Mouse (Mus musculus): Measurements from ENCODE around the gene Wnt7a. TPM values are rescaled to one million over a fixed set of nuclear protein-coding genes. Genes with fewer than 3 reads are reported as not detected.

Wnt7a gene
- polyA plus RNA-seq, 1 experiment from 2014 or later = not detected

DNA sequence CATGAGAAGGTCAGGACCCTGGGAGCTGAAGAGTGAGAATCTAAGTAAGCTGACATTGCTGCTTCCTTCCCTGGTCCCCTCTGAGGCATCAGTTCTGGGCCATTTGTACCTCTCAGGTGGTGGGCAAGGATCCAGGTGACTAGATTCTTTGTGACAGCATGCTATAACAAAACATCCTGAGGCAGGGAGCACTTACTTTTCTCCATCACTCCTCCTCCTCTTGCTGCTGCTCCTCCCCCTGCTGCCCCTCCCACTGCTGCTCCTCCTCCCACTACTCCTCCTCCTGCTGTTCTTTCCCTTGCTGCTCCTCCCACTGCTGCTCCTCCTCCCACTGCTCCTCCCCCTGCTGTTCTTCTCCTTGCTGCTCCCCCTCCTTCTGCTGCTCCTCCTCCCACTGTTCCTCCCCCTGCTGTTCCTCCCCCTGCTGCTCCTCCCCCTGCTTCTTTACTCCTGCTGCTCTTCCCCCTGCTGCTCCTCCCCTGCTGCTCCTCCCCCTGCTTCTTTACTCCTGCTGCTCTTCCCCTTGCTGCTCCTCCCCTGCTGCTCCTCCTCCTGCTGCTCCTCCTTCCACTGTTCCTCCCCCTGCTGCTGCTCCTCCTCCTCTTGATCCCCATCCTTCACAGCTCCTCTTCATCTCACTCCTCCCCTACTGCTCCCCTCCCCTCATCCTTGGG lies 39.1 kb downstream of the Wnt7a start:
- H3K27me3 ChIP-seq (replicated peaks; ENCODE audit: control insufficient read depth, insufficient read depth, low read length) = no peaks in the 10 kb centered on the region
- no peaks in the 10 kb centered on the region for H3K4me1 ChIP-seq (ENCODE audit: control insufficient read depth, insufficient read depth, low read length)
- no peak overlapping the region for H3K4me3 ChIP-seq (ENCODE audit: low read length)
- H3K27ac ChIP-seq (ENCODE audit: low read length) = no peak overlapping the region
- H3K4me2 ChIP-seq (ENCODE audit: low read depth, low read length) = no peak overlapping the region
- ATAC-seq = no peak; the same call in 1 of the 2 replicates
- no peaks in the 10 kb centered on the region for H3K36me3 ChIP-seq (ENCODE audit: control insufficient read depth, insufficient read depth, low read length)
- no peaks in the 10 kb centered on the region for H3K9me3 ChIP-seq (ENCODE audit: control insufficient read depth, low read length)
- H3K9ac ChIP-seq (ENCODE audit: low read depth, low read length) = no peak overlapping the region

DNA sequence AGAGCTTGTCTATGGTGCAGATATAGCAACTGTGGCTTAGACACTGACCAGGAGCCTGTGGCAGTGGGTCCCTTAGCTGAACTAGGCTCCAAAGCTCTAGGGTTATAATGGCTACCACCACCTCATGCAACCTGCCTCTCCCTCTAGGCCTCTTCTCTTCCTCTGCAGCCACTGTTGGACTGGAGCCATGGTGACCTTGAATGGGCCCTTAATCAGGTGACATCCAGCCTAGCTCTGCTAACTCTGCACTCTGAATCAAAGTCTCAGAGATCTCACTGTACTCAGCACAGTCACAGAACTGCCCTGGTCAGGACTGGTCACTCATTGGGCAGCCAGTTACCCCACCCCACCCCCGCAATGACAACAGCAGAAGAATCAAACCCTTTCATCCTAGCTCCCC lies 44.4 kb downstream of the Wnt7a start:
- no peak for ATAC-seq
- H3K27ac ChIP-seq (ENCODE audit: low read length) = no peak overlapping the region
- H3K36me3 ChIP-seq (ENCODE audit: control insufficient read depth, insufficient read depth, low read length) = no peaks in the 10 kb centered on the region
- H3K4me1 ChIP-seq (ENCODE audit: control insufficient read depth, insufficient read depth, low read length) = no peaks in the 10 kb centered on the region
- no peak overlapping the region for H3K4me2 ChIP-seq (ENCODE audit: low read depth, low read length)
- no peaks in the 10 kb centered on the region for H3K27me3 ChIP-seq (replicated peaks; ENCODE audit: control insufficient read depth, insufficient read depth, low read length)
- H3K9me3 ChIP-seq (ENCODE audit: control insufficient read depth, low read length) = no peaks in the 10 kb centered on the region
- no peak overlapping the region for H3K9ac ChIP-seq (ENCODE audit: low read depth, low read length)
- no peak overlapping the region for H3K4me3 ChIP-seq (ENCODE audit: low read length)
- 82% methylated on average over 1 of the region's 1 CpGs for WGBS

DNA sequence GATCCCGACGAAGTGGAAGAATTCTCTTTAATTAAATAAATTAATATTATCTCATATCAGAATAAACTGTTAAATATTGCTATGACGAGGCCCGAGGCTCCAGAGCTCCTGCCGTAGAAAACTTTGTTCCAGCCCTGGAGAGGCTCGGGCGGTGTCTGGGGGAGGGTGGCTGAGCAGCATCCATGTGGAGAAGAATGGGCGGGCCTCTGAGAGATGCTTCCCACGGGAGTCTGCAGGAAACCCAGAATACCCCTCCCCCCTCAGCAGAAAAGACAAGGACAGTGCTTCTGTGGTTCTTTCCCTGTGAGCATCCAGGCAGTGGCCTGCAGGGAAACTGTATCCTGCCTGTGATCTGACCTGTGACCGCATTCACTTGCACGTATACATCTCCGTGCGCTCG lies 45.7 kb downstream of the Wnt7a start:
- no peaks in the 10 kb centered on the region for H3K36me3 ChIP-seq (ENCODE audit: control insufficient read depth, insufficient read depth, low read length)
- no peaks in the 10 kb centered on the region for H3K27me3 ChIP-seq (replicated peaks; ENCODE audit: control insufficient read depth, insufficient read depth, low read length)
- no peak overlapping the region for H3K4me3 ChIP-seq (ENCODE audit: low read length)
- no peak for ATAC-seq
- no peaks in the 10 kb centered on the region for H3K4me1 ChIP-seq (ENCODE audit: control insufficient read depth, insufficient read depth, low read length)
- no peak overlapping the region for H3K27ac ChIP-seq (ENCODE audit: low read length)
- H3K4me2 ChIP-seq (ENCODE audit: low read depth, low read length) = no peak overlapping the region
- 58% methylated on average over 14 of the region's 14 CpGs for WGBS
- no peak overlapping the region for H3K9ac ChIP-seq (ENCODE audit: low read depth, low read length)
- no peaks in the 10 kb centered on the region for H3K9me3 ChIP-seq (ENCODE audit: control insufficient read depth, low read length)

DNA sequence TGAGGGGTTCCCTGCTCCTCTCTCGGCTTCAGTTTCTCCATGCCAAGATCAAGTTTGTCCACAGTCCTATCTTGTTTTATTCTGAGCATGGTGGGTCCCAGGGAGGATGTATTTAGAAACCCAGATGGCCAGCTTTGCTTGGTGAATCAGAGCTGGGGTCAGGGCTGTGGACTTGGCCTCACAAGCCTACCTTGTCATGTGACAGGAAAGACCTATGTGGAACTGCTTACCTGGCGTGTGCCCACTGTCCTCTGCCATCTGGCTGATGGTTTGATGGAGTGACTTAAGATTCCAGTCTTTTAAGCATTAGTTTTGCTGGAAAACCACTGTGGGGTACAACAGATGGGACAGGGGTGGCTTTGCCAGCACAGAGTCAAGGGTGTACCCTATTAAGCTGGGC lies 48.4 kb downstream of the Wnt7a start:
- no peaks in the 10 kb centered on the region for H3K27me3 ChIP-seq (replicated peaks; ENCODE audit: control insufficient read depth, insufficient read depth, low read length)
- no peak overlapping the region for H3K9ac ChIP-seq (ENCODE audit: low read depth, low read length)
- H3K36me3 ChIP-seq (ENCODE audit: control insufficient read depth, insufficient read depth, low read length) = no peaks in the 10 kb centered on the region
- no peak overlapping the region for H3K27ac ChIP-seq (ENCODE audit: low read length)
- H3K4me3 ChIP-seq (ENCODE audit: low read length) = no peak overlapping the region
- 87% methylated on average over 2 of the region's 2 CpGs for WGBS
- H3K9me3 ChIP-seq (ENCODE audit: control insufficient read depth, low read length) = no peaks in the 10 kb centered on the region
- no peaks in the 10 kb centered on the region for H3K4me1 ChIP-seq (ENCODE audit: control insufficient read depth, insufficient read depth, low read length)
- no peak overlapping the region for H3K4me2 ChIP-seq (ENCODE audit: low read depth, low read length)
- ATAC-seq = no peak

DNA sequence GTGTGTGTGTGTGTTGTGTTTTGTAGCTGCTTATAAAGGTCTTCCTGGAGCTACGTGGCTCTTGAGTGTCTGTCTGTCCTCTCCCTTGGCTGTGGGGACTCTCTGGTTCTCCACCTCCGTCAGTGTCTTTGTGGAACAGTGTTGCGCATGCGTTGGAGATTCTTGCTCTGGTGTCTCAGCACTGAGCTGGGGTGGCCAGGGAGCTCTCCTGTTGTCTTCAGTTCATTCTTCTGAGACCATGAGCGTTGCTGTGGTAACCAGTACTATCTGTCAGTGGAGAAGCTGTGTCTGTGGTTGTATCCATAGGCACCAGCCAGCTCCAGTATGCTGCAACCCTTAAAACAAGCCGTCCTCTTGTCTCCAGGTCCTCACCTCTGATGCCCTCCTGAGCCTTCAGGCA lies 50.2 kb downstream of the Wnt7a start:
- H3K9me3 ChIP-seq (ENCODE audit: control insufficient read depth, low read length) = no peaks in the 10 kb centered on the region
- no peaks in the 10 kb centered on the region for H3K4me1 ChIP-seq (ENCODE audit: control insufficient read depth, insufficient read depth, low read length)
- H3K4me3 ChIP-seq (ENCODE audit: low read length) = no peak overlapping the region
- no peaks in the 10 kb centered on the region for H3K27me3 ChIP-seq (replicated peaks; ENCODE audit: control insufficient read depth, insufficient read depth, low read length)
- no peak overlapping the region for H3K4me2 ChIP-seq (ENCODE audit: low read depth, low read length)
- no peak overlapping the region for H3K9ac ChIP-seq (ENCODE audit: low read depth, low read length)
- no peak for ATAC-seq
- no peak overlapping the region for H3K27ac ChIP-seq (ENCODE audit: low read length)
- no peaks in the 10 kb centered on the region for H3K36me3 ChIP-seq (ENCODE audit: control insufficient read depth, insufficient read depth, low read length)
- 80% methylated on average over 6 of the region's 6 CpGs for WGBS

DNA sequence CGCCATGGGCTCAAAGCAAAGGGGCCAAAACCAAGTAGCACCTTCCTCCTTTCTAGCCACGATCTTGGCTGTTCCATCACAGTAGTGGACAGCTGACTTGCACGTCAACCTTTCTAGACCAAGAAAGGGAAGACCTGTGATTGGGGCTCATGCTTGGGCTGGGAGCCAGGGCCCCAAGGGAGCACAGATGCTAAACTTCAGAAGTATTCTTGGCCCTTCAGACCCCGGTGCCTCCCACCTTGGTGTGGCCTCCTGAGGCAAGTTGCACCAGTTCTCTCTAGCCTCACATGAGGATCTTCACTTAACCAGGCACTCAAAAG lies 50.8 kb downstream of the Wnt7a start:
- WGBS = 92% methylated on average over 4 of the region's 4 CpGs
- no peak for ATAC-seq

DNA sequence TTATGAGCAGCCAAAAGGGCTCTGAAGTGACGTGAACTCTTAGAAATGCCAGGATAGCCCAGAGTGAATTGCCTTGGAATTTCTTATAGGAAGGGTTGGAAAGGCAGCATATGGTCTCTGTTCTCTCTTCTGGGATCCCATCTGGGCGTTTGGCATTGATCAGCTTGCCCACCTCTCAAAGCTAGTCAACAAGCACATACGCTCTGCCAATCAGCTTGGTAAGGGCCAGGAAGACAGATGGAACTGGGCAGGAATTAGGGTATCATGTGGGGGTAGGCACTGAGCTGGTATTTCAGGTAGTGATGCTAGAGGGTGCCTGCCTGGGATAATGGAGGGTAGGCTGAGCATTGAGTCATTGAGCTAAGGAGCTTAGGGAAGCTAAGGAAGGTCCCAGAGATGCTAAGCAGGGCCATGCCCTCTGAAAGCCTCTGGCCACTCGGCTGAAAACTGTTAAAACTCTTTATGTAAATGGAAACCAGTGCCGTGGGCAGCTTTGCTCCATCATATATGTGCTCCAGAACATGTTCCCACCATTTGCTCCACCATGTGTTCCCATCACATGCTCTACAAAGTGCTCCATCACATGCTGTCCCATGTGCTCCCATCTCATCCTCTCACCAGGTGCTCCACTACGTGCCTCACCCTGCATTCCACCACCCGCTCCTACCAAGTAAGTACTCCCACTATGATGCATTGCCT lies 51.3 kb downstream of the Wnt7a start:
- no peaks in the 10 kb centered on the region for H3K9me3 ChIP-seq (ENCODE audit: control insufficient read depth, low read length)
- no peaks in the 10 kb centered on the region for H3K27me3 ChIP-seq (replicated peaks; ENCODE audit: control insufficient read depth, insufficient read depth, low read length)
- H3K9ac ChIP-seq (ENCODE audit: low read depth, low read length) = no peak overlapping the region
- no peak for ATAC-seq
- H3K36me3 ChIP-seq (ENCODE audit: control insufficient read depth, insufficient read depth, low read length) = no peaks in the 10 kb centered on the region
- no peak overlapping the region for H3K4me3 ChIP-seq (ENCODE audit: low read length)
- H3K4me1 ChIP-seq (ENCODE audit: control insufficient read depth, insufficient read depth, low read length) = no peaks in the 10 kb centered on the region
- no peak overlapping the region for H3K4me2 ChIP-seq (ENCODE audit: low read depth, low read length)
- no peak overlapping the region for H3K27ac ChIP-seq (ENCODE audit: low read length)
- 88% methylated on average over 7 of the region's 7 CpGs for WGBS

More for the DNA sequence above, 50.8 kb downstream of the Wnt7a start:
- Histone ChIP-seq H3K9ac (ENCODE audit: low read depth, low read length) (no peak overlapping the region), H3K9me3 (ENCODE audit: control insufficient read depth, low read length) (no peaks in the 10 kb centered on the region), H3K4me3 (ENCODE audit: low read length) (no peak overlapping the region), H3K36me3 (ENCODE audit: control insufficient read depth, insufficient read depth, low read length) (no peaks in the 10 kb centered on the region), H3K4me2 (ENCODE audit: low read depth, low read length) (no peak overlapping the region), H3K4me1 (ENCODE audit: control insufficient read depth, insufficient read depth, low read length) (no peaks in the 10 kb centered on the region), H3K27me3 (replicated peaks; ENCODE audit: control insufficient read depth, insufficient read depth, low read length) (no peaks in the 10 kb centered on the region), H3K27ac (ENCODE audit: low read length) (no peak overlapping the region)

DNA sequence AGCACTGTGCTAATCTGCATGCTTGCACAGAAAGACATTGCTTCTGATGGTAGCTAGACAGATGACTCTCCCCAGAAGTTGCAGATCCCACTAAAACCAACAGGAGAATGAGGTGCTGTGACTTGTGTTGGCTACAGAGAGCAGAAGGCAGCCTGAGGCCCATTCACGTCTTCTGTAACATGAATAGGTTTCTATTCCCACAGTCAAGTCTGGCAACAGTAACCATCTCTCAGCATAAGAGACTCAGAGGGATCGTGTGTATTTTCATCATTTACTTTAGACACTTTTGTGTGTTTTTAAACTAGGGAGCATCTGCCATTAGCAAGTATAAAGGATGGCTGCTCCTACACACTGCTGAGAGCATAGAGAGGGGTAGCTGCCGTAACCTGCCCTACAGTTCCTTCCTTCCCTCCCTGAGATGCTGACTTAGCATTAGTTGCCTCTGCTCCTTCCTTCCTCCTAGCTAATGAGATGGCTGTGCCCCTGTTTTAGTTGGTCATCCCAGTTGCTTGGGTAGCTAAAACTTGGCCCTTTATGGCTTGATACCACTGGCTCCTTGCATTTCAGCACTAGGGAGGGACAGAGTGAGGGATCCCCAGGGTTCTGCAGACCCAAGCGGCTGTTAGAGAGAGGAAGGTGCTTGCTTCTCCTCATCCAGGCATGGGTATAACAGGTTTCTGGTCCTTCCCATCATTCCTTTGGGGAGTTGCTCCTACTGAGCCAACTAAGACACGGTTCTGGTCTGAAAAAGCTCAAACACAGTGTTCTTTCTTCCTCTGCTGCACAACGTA lies 52.1 kb downstream of the Wnt7a start:
- no peak overlapping the region for H3K9ac ChIP-seq (ENCODE audit: low read depth, low read length)
- no peak for ATAC-seq
- H3K36me3 ChIP-seq (ENCODE audit: control insufficient read depth, insufficient read depth, low read length) = no peaks in the 10 kb centered on the region
- no peak overlapping the region for H3K4me2 ChIP-seq (ENCODE audit: low read depth, low read length)
- no peak overlapping the region for H3K4me3 ChIP-seq (ENCODE audit: low read length)
- WGBS = 79% methylated on average over 6 of the region's 6 CpGs
- H3K27me3 ChIP-seq (replicated peaks; ENCODE audit: control insufficient read depth, insufficient read depth, low read length) = no peaks in the 10 kb centered on the region
- H3K4me1 ChIP-seq (ENCODE audit: control insufficient read depth, insufficient read depth, low read length) = no peaks in the 10 kb centered on the region
- no peaks in the 10 kb centered on the region for H3K9me3 ChIP-seq (ENCODE audit: control insufficient read depth, low read length)
- no peak overlapping the region for H3K27ac ChIP-seq (ENCODE audit: low read length)

DNA sequence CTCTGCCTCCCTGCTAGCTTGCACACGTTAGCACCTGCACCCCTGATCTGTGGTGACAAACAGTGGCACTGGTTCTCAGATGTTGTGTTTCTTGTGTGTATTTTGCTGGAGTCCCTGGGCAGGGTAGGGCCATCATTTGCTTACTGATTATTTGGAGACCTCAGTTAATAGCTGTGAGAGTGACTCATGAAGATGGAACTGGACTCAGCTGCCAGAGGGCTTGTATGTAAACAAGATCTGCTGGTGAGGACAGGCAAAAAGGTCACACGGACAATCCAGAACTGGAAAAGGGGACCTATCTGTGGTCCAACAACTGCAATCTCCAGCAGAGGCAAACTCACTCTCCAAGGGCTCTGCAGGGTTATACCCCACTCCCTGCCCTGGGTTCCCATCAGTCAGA lies 52.8 kb downstream of the Wnt7a start:
- WGBS = 43% methylated on average over 2 of the region's 2 CpGs
- Histone ChIP-seq H3K9ac (ENCODE audit: low read depth, low read length) (no peak overlapping the region), H3K27me3 (replicated peaks; ENCODE audit: control insufficient read depth, insufficient read depth, low read length) (no peaks in the 10 kb centered on the region), H3K4me2 (ENCODE audit: low read depth, low read length) (no peak overlapping the region), H3K9me3 (ENCODE audit: control insufficient read depth, low read length) (no peaks in the 10 kb centered on the region), H3K4me3 (ENCODE audit: low read length) (no peak overlapping the region), H3K36me3 (ENCODE audit: control insufficient read depth, insufficient read depth, low read length) (no peaks in the 10 kb centered on the region), H3K27ac (ENCODE audit: low read length) (no peak overlapping the region), H3K4me1 (ENCODE audit: control insufficient read depth, insufficient read depth, low read length) (no peaks in the 10 kb centered on the region)
- no peak for ATAC-seq

All from intestine, embryonic 16.5 days (tissue).